Mouse (Mus musculus): ENCODE data around the gene Olfr509. TPM values are rescaled to one million over a fixed set of nuclear protein-coding genes. Genes with fewer than 3 reads are reported as not detected.

The Olfr509 gene
- polyA plus RNA-seq, 1 experiment from 2014 or later: 0.06 TPM

Other genes starting within 250 kb of the Olfr509 start
- gene Olfr497, start 231.5 kb downstream of the Olfr509 start, polyA plus RNA-seq (2015; fragmentation: Nextera tagmentation; extraction: Ambion mirVana): not detected in 2 replicates
- gene Olfr498, start 186.6 kb downstream of the Olfr509 start, polyA plus RNA-seq (2015; fragmentation: Nextera tagmentation; extraction: Ambion mirVana): 0.11 TPM in 1 of 2 replicates, not detected in the other
- gene Olfr502, start 126.8 kb downstream of the Olfr509 start, polyA plus RNA-seq (2015; fragmentation: Nextera tagmentation; extraction: Ambion mirVana): 0.17 TPM in 1 of 2 replicates, not detected in the other
- not detected in 2 replicates for gene Olfr503, start 107.4 kb downstream of the Olfr509 start, polyA plus RNA-seq (2015; fragmentation: Nextera tagmentation; extraction: Ambion mirVana)
- not detected in 2 replicates for gene Olfr504, start 86.1 kb downstream of the Olfr509 start, polyA plus RNA-seq (2015; fragmentation: Nextera tagmentation; extraction: Ambion mirVana)
- gene Olfr506, start 41.1 kb downstream of the Olfr509 start, polyA plus RNA-seq (2015; fragmentation: Nextera tagmentation; extraction: Ambion mirVana): not detected in 2 replicates
- gene Olfr507, start 30.1 kb downstream of the Olfr509 start, polyA plus RNA-seq (2015; fragmentation: Nextera tagmentation; extraction: Ambion mirVana): not detected in 2 replicates
- not detected in 2 replicates for gene Olfr508, start 21.9 kb downstream of the Olfr509 start, polyA plus RNA-seq (2015; fragmentation: Nextera tagmentation; extraction: Ambion mirVana)
- gene Olfr510, start 14.5 kb upstream of the Olfr509 start, polyA plus RNA-seq (2015; fragmentation: Nextera tagmentation; extraction: Ambion mirVana): not detected in 2 replicates
- not detected in 2 replicates for gene Olfr512, start 61.4 kb upstream of the Olfr509 start, polyA plus RNA-seq (2015; fragmentation: Nextera tagmentation; extraction: Ambion mirVana)
- not detected in 2 replicates for gene Olfr513, start 99.1 kb upstream of the Olfr509 start, polyA plus RNA-seq (2015; fragmentation: Nextera tagmentation; extraction: Ambion mirVana)
- not detected in 2 replicates for gene Olfr514, start 174.1 kb upstream of the Olfr509 start, polyA plus RNA-seq (2015; fragmentation: Nextera tagmentation; extraction: Ambion mirVana)
- gene Olfr516, start 198.6 kb upstream of the Olfr509 start, polyA plus RNA-seq (2015; fragmentation: Nextera tagmentation; extraction: Ambion mirVana): not detected in 2 replicates
- not detected in 2 replicates for gene Olfr517, start 220.5 kb upstream of the Olfr509 start, polyA plus RNA-seq (2015; fragmentation: Nextera tagmentation; extraction: Ambion mirVana)
- not detected in 2 replicates for gene Olfr518, start 233.1 kb upstream of the Olfr509 start, polyA plus RNA-seq (2015; fragmentation: Nextera tagmentation; extraction: Ambion mirVana)
- gene Olfr519, start 242.5 kb upstream of the Olfr509 start, polyA plus RNA-seq (2015; fragmentation: Nextera tagmentation; extraction: Ambion mirVana): not detected in 2 replicates